8 mouse cellular contexts compared by ENCODE assay signal in the genomic region with DNA sequence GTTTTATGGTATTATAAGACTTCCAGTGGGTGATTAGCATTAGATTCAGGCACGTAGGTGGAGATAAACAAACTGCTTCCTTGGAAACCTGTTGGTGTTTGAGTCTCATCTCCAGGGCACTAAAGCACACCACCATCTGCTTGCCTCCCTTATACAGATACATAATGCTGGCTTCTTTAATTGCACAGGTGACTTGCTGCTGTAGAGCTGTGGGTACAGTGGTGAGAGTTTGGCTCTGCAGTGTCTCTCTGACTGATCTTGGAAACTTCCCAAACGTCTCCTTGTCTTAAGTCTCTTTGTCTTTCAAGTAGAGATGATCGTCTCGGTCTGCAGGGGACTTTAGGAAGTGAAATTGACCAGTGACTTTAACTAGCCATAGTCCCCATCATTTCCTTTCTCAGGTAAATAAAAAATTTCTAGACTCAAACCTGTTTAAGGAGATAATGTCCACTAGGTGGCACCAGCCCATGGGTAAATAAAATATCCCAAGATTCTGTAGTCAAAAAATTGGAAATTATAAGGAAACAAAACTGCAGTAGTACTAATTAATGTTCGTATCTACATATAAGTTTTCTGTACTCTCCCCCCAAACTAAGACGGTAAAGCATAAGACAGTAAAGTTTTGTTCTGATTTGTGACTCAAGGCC. TPM values are rescaled to one million over a fixed set of nuclear protein-coding genes. Genes with fewer than 3 reads are reported as not detected.
DNase-seq lines count a peak whose midpoint lies in the region; ATAC-seq lines count a peak whose summit lies in the region.

No protein-coding gene starts in this region.

- no peak overlapping the region for H3K4me3 ChIP-seq in kidney, embryonic 16.5 days (ENCODE audit: low read length)

- H3K27me3 ChIP-seq in kidney, embryonic 16.5 days (ENCODE audit: insufficient read depth, low read length), result no peaks in the 10 kb centered on the region

- H3K9me3 ChIP-seq in kidney, embryonic 16.5 days (ENCODE audit: low read length), result no peaks in the 10 kb centered on the region

- 43% methylated on average over 6 of the region's 6 CpGs for WGBS in kidney, embryonic 16.5 days

- H3K4me2 ChIP-seq in kidney, embryonic 16.5 days (replicated peaks; ENCODE audit: low read depth, low read length), result no peak overlapping the region

- H3K36me3 ChIP-seq in kidney, embryonic 16.5 days (ENCODE audit: insufficient read depth, low read length), result no peaks in the 10 kb centered on the region

- H3K9ac ChIP-seq in kidney, embryonic 16.5 days (replicated peaks; ENCODE audit: low read length), result no peak overlapping the region

- H3K4me1 ChIP-seq in kidney, embryonic 16.5 days (ENCODE audit: insufficient read depth, low read length), result no peaks in the 10 kb centered on the region

- no peak for ATAC-seq in kidney, embryonic 16.5 days (ENCODE audit: low FRiP score, low TSS enrichment)

- peak; percentile 2 to 37 for DNase-seq in adrenal gland, postnatal 36 days
- DNase-seq in adrenal gland, adult 2 months, result no peak
- DNase-seq in kidney, postnatal 10 days, result peak; percentile 46
- DNase-seq in B cell, adult 2 months, result peak; percentile 20 to 32
- DNase-seq in cerebellum, postnatal 25 days, result peak; percentile 19 to 57
- no peak for DNase-seq in ovary, postnatal 36 days (ENCODE audit: low spot score)
- DNase-seq in adrenal gland, postnatal 4 days (ENCODE audit: low spot score in 2 of 2), result no peak

- H3K27ac ChIP-seq in kidney, embryonic 16.5 days (ENCODE audit: low read length), result no peak overlapping the region

RNA-seq across cellular contexts. Expression of a gene that starts 8.4 kb away (rescaled TPM):
- total RNA-seq in adrenal gland, postnatal 36 days (2021), result 10 to 100 TPM; 16.9 to 20.7 TPM
- total RNA-seq in adrenal gland, adult 2 months (2021), result 10 to 100 TPM; 16.0 to 21.6 TPM
- 2.0 and 3.3 TPM in 2 replicates for polyA plus RNA-seq in adrenal gland, adult 2 months (2012; rRNA removed)
- polyA plus RNA-seq in kidney, embryonic 16.5 days (2015; fragmentation: Nextera tagmentation; extraction: Ambion mirVana), result 11.9 and 16.5 TPM in 2 replicates
- 10 to 100 TPM; 20.9 to 21.8 TPM for total RNA-seq in adrenal gland, postnatal 4 days (2021)

RNA-seq across cellular contexts. Expression of a gene that starts 51.9 kb away (rescaled TPM):
- total RNA-seq in adrenal gland, postnatal 36 days (2021), result 1 to 10 TPM; 4.0 to 4.5 TPM
- total RNA-seq in adrenal gland, adult 2 months (2021), result 1 to 10 TPM; 2.9 to 8.4 TPM
- polyA plus RNA-seq in adrenal gland, adult 2 months (2012; rRNA removed), result 1.3 and 1.9 TPM in 2 replicates
- 1.6 and 1.9 TPM in 2 replicates for polyA plus RNA-seq in kidney, embryonic 16.5 days (2015; fragmentation: Nextera tagmentation; extraction: Ambion mirVana)
- 1 to 10 TPM; 6.6 TPM for total RNA-seq in adrenal gland, postnatal 4 days (2021)

Comparison
In these comparisons a context has a peak if more than half of its experiments do, and no peak if none do; other contexts are left out.
1. DNase-seq: peak in adrenal gland, postnatal 36 days (2 of 2), kidney, postnatal 10 days (single experiment), B cell, adult 2 months (2 of 2) and cerebellum, postnatal 25 days (2 of 2); none in adrenal gland, adult 2 months (single experiment), ovary, postnatal 36 days (single experiment) and adrenal gland, postnatal 4 days (0 of 2).